Mouse (Mus musculus) CH12.LX (cell line): ENCODE measurements around the gene Sash3. TPM values are rescaled to one million over a fixed set of nuclear protein-coding genes. Genes with fewer than 3 reads are reported as not detected.

ENCODE experiments used
- DNase-seq: peaks from one replicate; pipeline ENCODE4 v3.0.0-alpha.2; 2013; ENCODE audit errors: extremely low read depth
- H3K27ac ChIP-seq: 2 replicates; pipeline ENCODE4 v1.5.1; 2012; ENCODE audit warnings: low read depth, mild to moderate bottlenecking, control low read depth, moderate library complexity; ENCODE audit not compliant: insufficient read depth
- H3K27me3 ChIP-seq: replicated peaks from 2 replicates; pipeline ENCODE3; 2012; ENCODE audit warnings: inconsistent platforms
- H3K36me3 ChIP-seq, 2 experiments: replicated peaks in 1 of 2; 2 replicates each; pipeline versions ENCODE3 to v1.6.1; 2012; ENCODE audit warnings: inconsistent platforms in 1 of 2, low read length in 1 of 2, mild to moderate bottlenecking in 1 of 2, mixed read lengths in 1 of 2, moderate library complexity in 1 of 2; ENCODE audit not compliant: control insufficient read depth in 1 of 2, insufficient read depth in 1 of 2
- H3K4me1 ChIP-seq, 2 experiments: 2 replicates each; pipeline ENCODE4 v1.6.1; 2012; ENCODE audit warnings: inconsistent platforms in 1 of 2, moderate library complexity in 1 of 2; ENCODE audit not compliant: insufficient read depth in 2 of 2, control insufficient read depth in 1 of 2
- H3K4me2 ChIP-seq: 2 replicates; pipeline ENCODE4 v1.6.1; 2012; ENCODE audit warnings: low read depth, mild to moderate bottlenecking, control low read depth; ENCODE audit not compliant: poor library complexity, insufficient read depth, severe bottlenecking
- H3K4me3 ChIP-seq, 3 experiments: fragments of 150-350 bp in 1 of 3; sonication (generic) in 1 of 3; replicated peaks in 1 of 3; 2 replicates each; pipeline versions ENCODE3 to v1.5.1; 2011 to 2012; ENCODE audit warnings: low read depth in 2 of 3, low read length in 2 of 3, mild to moderate bottlenecking in 2 of 3, moderate library complexity in 2 of 3, control low read depth in 1 of 3, improper control_type of control experiment in 1 of 3, inconsistent platforms in 1 of 3, mixed read lengths in 1 of 3; ENCODE audit not compliant: poor library complexity in 1 of 3
- H3K79me2 ChIP-seq: replicated peaks from 2 replicates; pipeline ENCODE4 v1.6.1; 2012; ENCODE audit warnings: mild to moderate bottlenecking, moderate library complexity; ENCODE audit not compliant: control insufficient read depth, poor library complexity, insufficient read depth, severe bottlenecking; ENCODE audit errors: extremely low read depth
- H3K9ac ChIP-seq: 2 replicates; pipeline ENCODE4 v1.6.1; 2012; ENCODE audit warnings: low read depth, mild to moderate bottlenecking, control low read depth, moderate library complexity; ENCODE audit not compliant: insufficient read depth
- H3K9me3 ChIP-seq: replicated peaks from 2 replicates; pipeline ENCODE3; 2012; ENCODE audit warnings: low read length, inconsistent platforms, mixed read lengths
- BHLHE40 ChIP-seq: IDR thresholded peaks from 2 replicates; pipeline ENCODE4 v1.6.1; 2011; ENCODE audit warnings: mild to moderate bottlenecking, low read depth, low read length, improper control_type of control experiment
- CHD2 ChIP-seq: IDR thresholded peaks from 2 replicates; pipeline ENCODE4 v1.6.1; 2011; ENCODE audit warnings: low read length, improper control_type of control experiment
- CTCF ChIP-seq, 2 experiments: IDR thresholded peaks in 1 of 2; conservative IDR thresholded peaks in 1 of 2; 2 replicates each; pipeline ENCODE4 v1.5.1; 2011 to 2012; ENCODE audit warnings: low read depth in 2 of 2, low read length in 2 of 2, improper control_type of control experiment in 1 of 2, inconsistent platforms in 1 of 2, mild to moderate bottlenecking in 1 of 2, moderate library complexity in 1 of 2
- ELF1 ChIP-seq: IDR thresholded peaks from 2 replicates; pipeline ENCODE4 v1.6.1; 2014; ENCODE audit warnings: low read depth, mild to moderate bottlenecking, inconsistent platforms, low read length, improper control_type of control experiment
- EP300 ChIP-seq: IDR thresholded peaks from 2 replicates; pipeline ENCODE4 v1.6.1; 2011; ENCODE audit warnings: low read length, improper control_type of control experiment
- HCFC1 ChIP-seq: IDR thresholded peaks from 2 replicates; pipeline ENCODE4 v1.6.1; 2012; ENCODE audit warnings: low read depth, mild to moderate bottlenecking, inconsistent platforms, low read length, improper control_type of control experiment
- IRF4 ChIP-seq: IDR thresholded peaks from 2 replicates; pipeline ENCODE4 v1.6.1; 2014; ENCODE audit warnings: low read depth, mild to moderate bottlenecking, inconsistent platforms, low read length, improper control_type of control experiment
- JUN ChIP-seq: IDR thresholded peaks from 2 replicates; pipeline ENCODE4 v1.6.1; 2011; ENCODE audit warnings: low read depth, mild to moderate bottlenecking, low read length, improper control_type of control experiment, moderate library complexity; ENCODE audit not compliant: insufficient read depth
- KAT2A ChIP-seq: IDR thresholded peaks from 2 replicates; pipeline ENCODE4 v1.6.1; 2012; ENCODE audit warnings: low read length, improper control_type of control experiment, inconsistent platforms; ENCODE audit not compliant: insufficient replicate concordance
- MAFK ChIP-seq: IDR thresholded peaks from 2 replicates; pipeline ENCODE4 v1.6.1; 2011; ENCODE audit warnings: low read length, improper control_type of control experiment; ENCODE audit not compliant: insufficient replicate concordance
- MAX ChIP-seq: IDR thresholded peaks from 2 replicates; pipeline ENCODE4 v1.6.1; 2011; ENCODE audit warnings: low read length, improper control_type of control experiment
- MEF2A ChIP-seq: IDR thresholded peaks from 2 replicates; pipeline ENCODE4 v1.6.1; 2014; ENCODE audit warnings: low read depth, mild to moderate bottlenecking, inconsistent platforms, low read length, improper control_type of control experiment, borderline replicate concordance
- MXI1 ChIP-seq: IDR thresholded peaks from 2 replicates; pipeline ENCODE4 v1.6.1; 2011; ENCODE audit warnings: mild to moderate bottlenecking, low read depth, low read length, improper control_type of control experiment
- MYC ChIP-seq: IDR thresholded peaks from 2 replicates; pipeline ENCODE4 v1.6.1; 2011; ENCODE audit warnings: low read depth, mild to moderate bottlenecking, improper control_type of control experiment, low read length
- NELFE ChIP-seq: IDR thresholded peaks from 2 replicates; pipeline ENCODE4 v1.6.1; 2011; ENCODE audit warnings: low read depth, low read length, improper control_type of control experiment
- PAX5 ChIP-seq: IDR thresholded peaks from 2 replicates; pipeline ENCODE4 v1.6.1; 2012; ENCODE audit warnings: low read length, inconsistent platforms, mixed read lengths
- POLR2A ChIP-seq: IDR thresholded peaks from 2 replicates; pipeline ENCODE4 v1.6.1; 2011; ENCODE audit warnings: low read depth, mild to moderate bottlenecking, improper control_type of control experiment, low read length
- POLR2AphosphoS2 ChIP-seq: IDR thresholded peaks from 2 replicates; pipeline ENCODE4 v1.6.1; 2011; ENCODE audit warnings: low read depth, low read length, improper control_type of control experiment
- RAD21 ChIP-seq: IDR thresholded peaks from 2 replicates; pipeline ENCODE4 v1.6.1; 2011; ENCODE audit warnings: low read depth, mild to moderate bottlenecking, low read length, improper control_type of control experiment, moderate library complexity
- SMC3 ChIP-seq: IDR thresholded peaks from 2 replicates; pipeline ENCODE4 v1.6.1; 2011; ENCODE audit warnings: low read depth, low read length, improper control_type of control experiment
- TCF12 ChIP-seq: IDR thresholded peaks from 2 replicates; pipeline ENCODE4 v1.6.1; 2014; ENCODE audit warnings: low read depth, mild to moderate bottlenecking, inconsistent platforms, low read length, improper control_type of control experiment
- USF1 ChIP-seq: IDR thresholded peaks from 2 replicates; pipeline ENCODE4 v1.6.1; 2014; ENCODE audit warnings: low read depth, mild to moderate bottlenecking, inconsistent platforms, low read length, improper control_type of control experiment
- ZMIZ1 ChIP-seq: IDR thresholded peaks from 2 replicates; pipeline ENCODE4 v1.6.1; 2012; ENCODE audit warnings: low read depth, mild to moderate bottlenecking, inconsistent platforms, low read length, improper control_type of control experiment
- ZNF384 ChIP-seq: IDR thresholded peaks from 2 replicates; pipeline ENCODE4 v1.6.1; 2012; ENCODE audit warnings: low read depth, low read length, improper control_type of control experiment, inconsistent platforms
- dilution Hi-C: fragments of 300-500 bp; cut with MboI; formaldehyde crosslinking; loops from 2 replicates; pipeline ENCODE4 v1.14.3; 2020; ENCODE audit warnings: low sequenced_read_pairs; ENCODE audit not compliant: extremely low pct_unique_long_range_greater_than_20kb, extremely low pct_ligation_motif_present
- in situ Hi-C: fragments of 300-500 bp; cut with MboI; formaldehyde crosslinking; loops from 3 replicates; pipeline ENCODE4 v1.14.3; 2019; ENCODE audit warnings: low sequenced_read_pairs, low pct_ligation_motif_present, low pct_unique_long_range_greater_than_20kb, mixed read lengths
- polyA plus RNA-seq: library from polyadenylated mRNA; unstranded; fragments of >175 nt; gene quantifications from 2 replicates; pipeline ENCODE4 v1.2.1, GENCODE M21; 2012; ENCODE audit warnings: low read depth; ENCODE audit not compliant: insufficient read length
- total RNA-seq, 2 experiments: library from RNA; depleted of rRNA; stranded (reverse); fragments of 300-350 nt in 1 of 2; fragments of >200 nt in 1 of 2; gene quantifications; 2 replicates each; pipeline ENCODE4 v1.2.3; 2012 to 2014

The Sash3 gene
- total and polyA plus RNA-seq, 3 experiments: 87.6 to 148 (median 96.3) TPM

- Histone ChIP-seq H3K4me1 (peaks cover 0 to 19% of the 10 kb centered on the region in 2 experiments; a peak in 2 of 4 replicates), H3K27ac (no peak overlapping the region), H3K36me3 (no peaks in the 10 kb centered on the region), H3K4me3 (no peak overlapping the region), H3K4me2 (no peak overlapping the region), H3K9ac (no peak overlapping the region), H3K79me2 (no peaks in the 10 kb centered on the region), H3K27me3 (no peaks in the 10 kb centered on the region), H3K9me3 (no peaks in the 10 kb centered on the region)
- peak; percentile 18 for DNase-seq
- TF ChIP-seq PAX5: no peak
- no peak for TF ChIP-seq USF1
- no peak for TF ChIP-seq NELFE
- no peak for TF ChIP-seq CTCF (conservative IDR thresholded peaks at IDR 0.05 in 1 of 2, IDR thresholded peaks at IDR 0.05 in 1 of 2; ENCODE audit: low read depth in 2 of 2, low read length in 2 of 2)
- TF ChIP-seq MAX: no peak
- dilution Hi-C loops (no loop called here), in situ Hi-C loops (no loop called here)
These were observed 40.0 kb upstream of the Sash3 start for GRCm38 (mm10) chrX:48106226-48106625.

DNA sequence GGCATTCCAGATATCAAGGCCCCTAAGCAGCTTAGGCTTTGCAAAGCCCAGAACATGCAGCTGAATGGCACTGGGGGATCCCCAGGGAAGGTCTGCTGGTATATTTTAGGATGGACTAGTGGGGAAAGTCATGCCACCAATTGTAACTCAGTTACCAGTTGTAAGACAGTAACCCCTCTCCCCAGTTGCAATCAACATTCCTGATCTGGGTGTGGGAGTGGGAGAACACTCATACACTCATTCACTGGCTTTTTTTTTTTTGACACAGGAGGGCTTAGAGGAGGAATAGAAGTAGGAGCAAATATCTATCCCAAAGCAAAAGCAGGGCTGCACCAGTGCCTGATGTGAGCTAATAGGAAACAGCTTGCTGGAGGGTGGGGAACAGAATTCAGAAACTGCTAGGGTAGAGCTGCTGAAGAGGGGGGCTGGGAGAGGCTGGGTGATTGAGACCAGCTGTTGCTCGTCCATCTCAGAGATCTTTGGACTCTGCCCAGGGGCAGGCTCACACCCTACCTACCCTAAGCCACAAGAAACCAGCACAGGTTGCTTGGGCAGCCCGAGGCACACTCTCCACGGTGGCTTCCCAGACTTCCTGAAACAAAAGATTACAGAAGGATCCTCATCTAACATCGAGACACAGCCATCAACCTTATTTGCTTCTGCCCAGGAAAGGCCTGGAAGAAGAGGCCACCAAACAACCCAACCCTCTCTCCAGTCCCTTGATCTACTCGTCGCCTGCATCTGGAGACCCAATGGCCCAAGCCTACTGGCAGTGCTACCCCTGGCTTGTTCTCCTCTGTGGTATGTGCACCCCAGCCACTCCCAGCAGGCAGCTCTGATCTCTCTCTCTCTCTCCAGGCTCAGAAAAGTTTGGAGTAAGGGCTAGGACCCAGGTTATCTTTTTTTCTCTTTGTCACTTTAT is 37.6 kb upstream of the Sash3 start, which contains the start of gene Xpnpep2:
TSS of gene Xpnpep2 (plus strand) at position 332 of the 922 bp plus-strand sequence.
- Histone ChIP-seq H3K4me1 (peaks cover 0 to 19% of the 10 kb centered on the region in 2 experiments; a peak in 2 of 4 replicates), H3K27ac (no peak within 1 kb of the TSS), H3K4me2 (no peak within 1 kb of the TSS), H3K36me3 (no peaks in the 10 kb centered on the region), H3K4me3 (no peak within 1 kb of the TSS), H3K79me2 (no peaks in the 10 kb centered on the region), H3K27me3 (no peaks in the 10 kb centered on the region), H3K9me3 (no peaks in the 10 kb centered on the region), H3K9ac (no peak within 1 kb of the TSS)
- TF ChIP-seq USF1 (no peak), RAD21 (no peak), BHLHE40 (no peak), POLR2AphosphoS2 (no peak), PAX5 (no peak), TCF12 (no peak)
- dilution Hi-C loops (no loop called here), in situ Hi-C loops (no loop called here)
- no peak for DNase-seq

DNA sequence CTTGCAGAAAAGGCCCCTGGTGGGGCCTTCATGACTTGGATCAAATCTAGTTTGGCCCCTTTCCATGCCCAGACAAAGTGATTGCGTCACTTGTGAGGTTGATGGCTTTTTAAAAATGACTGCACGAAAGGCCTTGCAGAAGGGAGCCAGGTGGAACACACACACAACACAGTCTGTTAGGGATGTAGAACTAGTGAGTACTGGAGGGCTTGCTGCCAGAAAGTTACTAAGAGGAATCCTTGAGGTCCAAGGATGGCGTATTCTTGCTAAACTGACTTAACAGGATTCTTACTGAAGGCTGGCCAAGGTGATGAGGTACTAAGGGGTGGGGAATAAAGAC is 37.0 kb upstream of the Sash3 start:
- dilution Hi-C loops (no loop called here), in situ Hi-C loops (no loop called here)
- Histone ChIP-seq H3K27ac (no peak overlapping the region), H3K9ac (no peak overlapping the region), H3K9me3 (no peaks in the 10 kb centered on the region), H3K4me2 (no peak overlapping the region), H3K27me3 (no peaks in the 10 kb centered on the region), H3K4me1 (peaks cover 0 to 19% of the 10 kb centered on the region in 2 experiments; a peak in 2 of 4 replicates), H3K79me2 (no peaks in the 10 kb centered on the region), H3K4me3 (no peak overlapping the region), H3K36me3 (no peaks in the 10 kb centered on the region)
- TF ChIP-seq POLR2A: no peak
- TF ChIP-seq MAFK: no peak
- no peak for TF ChIP-seq HCFC1
- no peak for TF ChIP-seq MXI1
- TF ChIP-seq EP300: no peak
- TF ChIP-seq RAD21: no peak
- TF ChIP-seq SMC3: no peak
- TF ChIP-seq MYC: no peak
- no peak for TF ChIP-seq ELF1
- TF ChIP-seq CHD2: no peak
- no peak for TF ChIP-seq ZMIZ1
- no peak for TF ChIP-seq NELFE
- TF ChIP-seq ZNF384: no peak
- no peak for TF ChIP-seq USF1
- no peak for TF ChIP-seq MAX
- no peak for TF ChIP-seq IRF4
- no peak for TF ChIP-seq JUN
- TF ChIP-seq KAT2A: no peak
- TF ChIP-seq MEF2A: no peak
- DNase-seq: no peak
